8 mouse cellular contexts compared by ENCODE assay signal in the genomic region with DNA sequence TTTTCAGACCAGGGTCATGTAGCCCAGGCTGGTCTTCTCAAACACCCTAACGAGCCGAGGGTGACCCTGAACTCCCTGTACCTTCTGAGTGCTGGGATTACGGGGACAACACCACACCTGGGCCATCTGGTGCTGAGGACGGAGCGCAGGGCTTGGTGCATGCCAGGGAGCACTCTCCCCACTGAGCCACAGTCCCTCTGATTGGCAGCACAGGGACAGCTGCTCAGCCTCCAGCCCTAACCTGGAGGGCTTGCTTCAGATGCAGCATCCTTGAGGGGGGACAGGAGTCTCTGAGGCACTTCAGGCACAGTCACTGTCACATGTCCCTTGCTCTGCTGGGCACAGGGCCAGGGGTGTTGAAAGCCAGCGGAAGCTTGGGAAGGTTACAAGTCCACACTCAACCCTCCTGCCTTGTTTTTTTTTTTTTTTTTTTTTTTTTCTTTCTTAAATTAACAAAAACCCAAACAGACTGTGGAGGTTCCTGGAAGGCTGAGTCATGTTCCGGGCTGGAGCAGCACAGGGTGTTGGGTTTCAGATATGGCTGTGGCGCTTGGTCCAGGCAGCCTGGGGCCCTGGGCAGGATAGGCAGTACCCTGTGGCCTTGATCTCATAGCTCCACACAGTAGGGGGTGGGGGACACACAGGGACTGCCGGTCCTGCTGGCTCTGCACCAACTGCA. TPM values are rescaled to one million over a fixed set of nuclear protein-coding genes. Genes with fewer than 3 reads are reported as not detected.
DNase-seq lines count a peak whose midpoint lies in the region; ATAC-seq lines count a peak whose summit lies in the region.

No protein-coding gene starts in this region.

- ATAC-seq in hindbrain, embryonic 12.5 days (ENCODE audit: low FRiP score) = peak; percentile 38; the same call in 1 of the 2 replicates

- peak; percentile 97 for DNase-seq in Muller cell, postnatal 12 days (ENCODE audit: inconsistent ontology term)
- DNase-seq in cerebellum, adult 18-20 months = peak; percentile 84 to 87
- DNase-seq in frontal cortex, postnatal 25 days (ENCODE audit: low spot score in 2 of 2) = peak; percentile 40 to 49
- DNase-seq in left cerebral cortex, adult 11 months (ENCODE audit: low spot score) = peak; percentile 52
- DNase-seq in lung, postnatal 14 days = peak; percentile 89
- DNase-seq in right cerebral cortex, adult 2 months (ENCODE audit: low spot score in 2 of 2) = peak; percentile 73 to 74
- no peak for DNase-seq in thymus, postnatal 14 days

- no peaks in the 10 kb centered on the region for H3K9me3 ChIP-seq in hindbrain, embryonic 12.5 days (replicated peaks)

- 0 out of 2 replicates have a peak overlapping the region, but pooled peaks have one; percentile 1 for H3K9ac ChIP-seq in hindbrain, embryonic 12.5 days

- no peak overlapping the region for H3K4me2 ChIP-seq in hindbrain, embryonic 12.5 days (replicated peaks)

- H3K27ac ChIP-seq in hindbrain, embryonic 12.5 days = peak overlapping the region; percentile 66; the same call in 1 of the 2 replicates

- WGBS in hindbrain, embryonic 12.5 days = 64% methylated on average over 9 of the region's 9 CpGs

- H3K4me3 ChIP-seq in hindbrain, embryonic 12.5 days = no peak overlapping the region

- peaks cover 14% of the 10 kb centered on the region for H3K4me1 ChIP-seq in hindbrain, embryonic 12.5 days

- H3K36me3 ChIP-seq in hindbrain, embryonic 12.5 days = peaks cover 14% of the 10 kb centered on the region; the same call in 1 of the 2 replicates

- no peaks in the 10 kb centered on the region for H3K27me3 ChIP-seq in hindbrain, embryonic 12.5 days

RNA-seq across cellular contexts. Expression of gene Gpx4, which starts 24.0 kb away (rescaled TPM):
- 449 and 484 TPM in 2 replicates for polyA plus RNA-seq in hindbrain, embryonic 12.5 days (2016; fragmentation: Nextera tagmentation; extraction: Ambion mirVana)

RNA-seq across cellular contexts. Expression of gene Polr2e, which starts 31.4 kb away (rescaled TPM):
- 163 and 171 TPM in 2 replicates for polyA plus RNA-seq in hindbrain, embryonic 12.5 days (2016; fragmentation: Nextera tagmentation; extraction: Ambion mirVana)

RNA-seq across cellular contexts. Expression of gene Sbno2, which starts 34.4 kb away (rescaled TPM):
- 15.1 TPM in 2 replicates for polyA plus RNA-seq in hindbrain, embryonic 12.5 days (2016; fragmentation: Nextera tagmentation; extraction: Ambion mirVana)

RNA-seq across cellular contexts. Expression of gene Stk11, which starts 44.6 kb away (rescaled TPM):
- polyA plus RNA-seq in hindbrain, embryonic 12.5 days (2016; fragmentation: Nextera tagmentation; extraction: Ambion mirVana) = 13.1 and 16.1 TPM in 2 replicates

RNA-seq across cellular contexts. Expression of gene Arhgap45, which starts 54.5 kb away (rescaled TPM):
- 8.7 and 8.9 TPM in 2 replicates for polyA plus RNA-seq in hindbrain, embryonic 12.5 days (2016; fragmentation: Nextera tagmentation; extraction: Ambion mirVana)
